Mouse (Mus musculus): ENCODE results near the gene Scaf1.

- no peak for TF ChIP-seq GATA1 (IDR thresholded peaks at IDR 0.05; ENCODE audit: borderline replicate concordance, low read length)
- TF ChIP-seq FLI1 (IDR thresholded peaks at IDR 0.05; ENCODE audit: low read length), result no peak
Measured at GRCm38 (mm10) chr7:44956266-44956665, 59.9 kb downstream of the Scaf1 start.

Measured in megakaryocyte, embryonic 14.5 days (primary cell).